Mouse (Mus musculus): Measurements from ENCODE around the gene Cmtm4. TPM values are rescaled to one million over a fixed set of nuclear protein-coding genes. Genes with fewer than 3 reads are reported as not detected.
"Not testable (repeated sequence)": the region's sequence is repeated elsewhere in the genome, so short reads cannot be mapped to it uniquely, and the experiment has no call there.

Cmtm4 gene
- polyA plus RNA-seq, 1 experiment = 4.8 TPM

- 88% methylated on average over 11 of the region's 11 CpGs for WGBS
- DNase-seq (ENCODE audit: low read depth in 1 of 2, low spot score in 2 of 2) = no peak
- H3K4me1 ChIP-seq (ENCODE audit: control insufficient read depth, insufficient read depth, insufficient read length) = no peaks in the 10 kb centered on the region
- no peak overlapping the region for H3K4me3 ChIP-seq (ENCODE audit: extremely low read depth, insufficient read depth, insufficient read length)
- H3K27ac ChIP-seq (ENCODE audit: insufficient read depth, low read length) = no peak overlapping the region
- no peaks in the 10 kb centered on the region for H3K36me3 ChIP-seq (ENCODE audit: control insufficient read depth, insufficient read depth, low read length)
- no peaks in the 10 kb centered on the region for H3K27me3 ChIP-seq (ENCODE audit: control insufficient read depth, insufficient read depth, low read length)
- TF ChIP-seq POLR2A (IDR thresholded peaks at IDR 0.05; ENCODE audit: low read depth, low read length) (no peak), CTCF (IDR thresholded peaks at IDR 0.05; ENCODE audit: extremely low read depth, insufficient read depth, insufficient read length, insufficient replicate concordance) (no peak)
Observed at GRCm38 (mm10) chr8:104304962-104305361, 90.6 kb downstream of the Cmtm4 start.

- 94% methylated on average over 4 of the region's 4 CpGs for WGBS
- not testable (repeated sequence) for H3K36me3 ChIP-seq (ENCODE audit: control insufficient read depth, insufficient read depth, low read length); H3K4me3 ChIP-seq (ENCODE audit: extremely low read depth, insufficient read depth, insufficient read length); H3K27me3 ChIP-seq (ENCODE audit: control insufficient read depth, insufficient read depth, low read length); DNase-seq (ENCODE audit: low read depth in 1 of 2, low spot score in 2 of 2); H3K4me1 ChIP-seq (ENCODE audit: control insufficient read depth, insufficient read depth, insufficient read length); H3K27ac ChIP-seq (ENCODE audit: insufficient read depth, low read length)
Observed at GRCm38 (mm10) chr8:104302536-104302935, 93.1 kb downstream of the Cmtm4 start.

DNA sequence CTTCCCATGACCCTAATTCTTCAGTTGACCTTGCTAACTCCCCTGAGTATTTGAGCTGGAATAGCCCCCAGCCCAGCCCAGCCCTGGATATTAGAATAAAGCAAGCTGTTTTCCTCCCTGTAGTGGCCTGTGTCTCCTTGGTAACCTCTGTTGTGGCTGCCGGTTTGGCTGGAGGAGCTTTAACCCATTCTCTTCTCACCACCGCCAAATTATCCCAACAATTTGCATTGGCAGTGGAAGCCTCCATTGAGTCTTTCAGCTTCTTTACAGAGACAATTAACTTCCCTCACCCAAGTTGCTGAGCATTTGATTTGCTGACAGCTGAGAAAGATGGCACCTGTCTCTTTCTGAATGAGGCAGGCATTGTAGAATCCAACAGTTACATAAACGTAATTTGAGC, 94.0 kb downstream of the Cmtm4 start:
- not testable (repeated sequence) for H3K36me3 ChIP-seq (ENCODE audit: control insufficient read depth, insufficient read depth, low read length); DNase-seq (ENCODE audit: low read depth in 1 of 2, low spot score in 2 of 2); H3K4me3 ChIP-seq (ENCODE audit: extremely low read depth, insufficient read depth, insufficient read length); H3K27me3 ChIP-seq (ENCODE audit: control insufficient read depth, insufficient read depth, low read length); H3K27ac ChIP-seq (ENCODE audit: insufficient read depth, low read length); H3K4me1 ChIP-seq (ENCODE audit: control insufficient read depth, insufficient read depth, insufficient read length)
- 46% methylated on average over 3 of the region's 3 CpGs for whole genome bisulfite sequencing

Other genes starting within 250 kb of the Cmtm4 start
- 0.63 and 0.72 TPM in 2 replicates for gene Bean1, start 225.4 kb downstream of the Cmtm4 start, polyA plus RNA-seq (2012; rRNA removed)
- gene Tk2, start 147.2 kb downstream of the Cmtm4 start, polyA plus RNA-seq (2012; rRNA removed) = 42.5 and 51.1 TPM in 2 replicates
- gene Cklf, start 144.9 kb downstream of the Cmtm4 start, polyA plus RNA-seq (2012; rRNA removed) = 11.9 and 13.0 TPM in 2 replicates
- gene Cmtm2a, start 102.6 kb downstream of the Cmtm4 start, polyA plus RNA-seq (2012; rRNA removed) = not detected in 2 replicates
- gene Gm45711, start 85.7 kb downstream of the Cmtm4 start, polyA plus RNA-seq (2012; rRNA removed) = not detected in 2 replicates
- gene Cmtm1, start 85.7 kb downstream of the Cmtm4 start, polyA plus RNA-seq (2012; rRNA removed) = not detected in 2 replicates
- gene Gm11020, start 74.2 kb downstream of the Cmtm4 start, polyA plus RNA-seq (2012; rRNA removed) = not detected in 2 replicates
- not detected in 2 replicates for gene Cmtm2b, start 73.6 kb downstream of the Cmtm4 start, polyA plus RNA-seq (2012; rRNA removed)
- 96.3 and 106 TPM in 2 replicates for gene Cmtm3, start 56.4 kb downstream of the Cmtm4 start, polyA plus RNA-seq (2012; rRNA removed)
- gene Dync1li2, start 47.2 kb upstream of the Cmtm4 start, polyA plus RNA-seq (2012; rRNA removed) = 8.4 and 8.6 TPM in 2 replicates
- 0.23 and 0.25 TPM in 2 replicates for gene Terb1, start 114.1 kb upstream of the Cmtm4 start, polyA plus RNA-seq (2012; rRNA removed)
- gene Nae1, start 138.8 kb upstream of the Cmtm4 start, polyA plus RNA-seq (2012; rRNA removed) = 4.1 and 6.6 TPM in 2 replicates
- 1.4 and 1.9 TPM in 2 replicates for gene Car7, start 138.9 kb upstream of the Cmtm4 start, polyA plus RNA-seq (2012; rRNA removed)
- 2.4 and 2.9 TPM in 2 replicates for gene Pdp2, start 195.6 kb upstream of the Cmtm4 start, polyA plus RNA-seq (2012; rRNA removed)
- 0.29 TPM in 1 of 2 replicates, not detected in the other for gene Cdh16, start 228.6 kb upstream of the Cmtm4 start, polyA plus RNA-seq (2012; rRNA removed)
- gene Rrad, start 235.5 kb upstream of the Cmtm4 start, polyA plus RNA-seq (2012; rRNA removed) = 13.1 and 17.2 TPM in 2 replicates
- 35.7 and 37.5 TPM in 2 replicates for gene Ciao2b, start 246.2 kb upstream of the Cmtm4 start, polyA plus RNA-seq (2012; rRNA removed)